Mouse (Mus musculus) G1E (cell line): ENCODE data around the gene Dhrs1.

ENCODE experiments used
- CTCF ChIP-seq: IDR thresholded peaks from 2 replicates; pipeline ENCODE4 v1.5.1; 2012; ENCODE audit warnings: low read depth, low read length, inconsistent platforms, mixed read lengths
- GATA1 ChIP-seq: IDR thresholded peaks from 2 replicates; pipeline ENCODE4 v1.6.1; 2012; ENCODE audit warnings: borderline replicate concordance, low read length, inconsistent platforms, mixed read lengths
- GATA2 ChIP-seq: IDR thresholded peaks from 2 replicates; pipeline ENCODE4 v1.6.1; 2012; ENCODE audit warnings: low read depth, low read length, inconsistent platforms, borderline replicate concordance
- POLR2AphosphoS5 ChIP-seq: IDR thresholded peaks from 2 replicates; pipeline ENCODE4 v1.6.1; 2012; ENCODE audit warnings: low read depth, low read length, inconsistent platforms; ENCODE audit not compliant: insufficient replicate concordance
- TAL1 ChIP-seq: conservative IDR thresholded peaks from 2 replicates; pipeline ENCODE4 v1.6.1; 2012; ENCODE audit warnings: low read depth, low read length, inconsistent platforms, mixed read lengths

DNA sequence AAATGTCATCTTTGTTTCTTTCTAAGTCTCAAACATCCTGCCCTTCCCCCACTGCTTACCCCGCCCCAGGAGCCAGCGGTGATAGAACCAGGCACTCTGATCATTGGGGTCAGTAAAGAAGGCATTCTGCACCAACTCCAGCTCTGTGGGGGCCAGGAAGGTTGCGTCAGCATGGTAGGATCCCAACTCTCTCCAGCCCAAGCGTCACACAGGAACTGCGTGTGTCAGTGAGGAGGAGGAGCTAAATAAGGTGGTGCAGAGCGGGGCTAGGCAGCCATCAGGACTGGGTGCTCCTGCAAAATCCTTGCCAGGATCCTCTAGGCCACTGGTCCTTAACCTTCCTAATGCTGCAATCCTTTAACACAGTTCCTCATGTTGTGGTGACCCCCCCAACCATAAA is 25.8 kb downstream of the Dhrs1 start:
- TF ChIP-seq CTCF (no peak), GATA2 (no peak), GATA1 (no peak), TAL1 (no peak), POLR2AphosphoS5 (no peak)
